Mouse (Mus musculus): ENCODE measurements around the gene Gamt.

Gene Gamt

GRCm38 (mm10) chr10:80260642-80261584 lies at the start of gene Gamt, which contains the start of gene Dazap1:
Gene Gamt (minus strand): TSS chr10:80261012.
Gene Dazap1 (plus strand): TSS chr10:80261486.
- peak; percentile 90 for DNase-seq (ENCODE audit: low spot score)

GRCm38 (mm10) chr10:80304862-80305261 lies 44.0 kb upstream of the Gamt start:
- no peak for DNase-seq (ENCODE audit: low spot score)

- DNase-seq (ENCODE audit: low spot score), result no peak
These were observed 43.6 kb upstream of the Gamt start for GRCm38 (mm10) chr10:80304458-80304857.

GRCm38 (mm10) chr10:80302471-80302881 lies 41.7 kb upstream of the Gamt start:
- DNase-seq (ENCODE audit: low spot score), result peak; percentile 67

- no peak for DNase-seq (ENCODE audit: low spot score)
These were observed 41.2 kb upstream of the Gamt start for GRCm38 (mm10) chr10:80302082-80302355.

GRCm38 (mm10) chr10:80301256-80302081 lies 40.7 kb upstream of the Gamt start:
- no peak for DNase-seq (ENCODE audit: low spot score)

- DNase-seq (ENCODE audit: low spot score), result no peak
These were observed 39.9 kb upstream of the Gamt start for GRCm38 (mm10) chr10:80300672-80301181.

- no peak for DNase-seq (ENCODE audit: low spot score)
These were observed 39.0 kb upstream of the Gamt start for GRCm38 (mm10) chr10:80299824-80300223.

- no peak for DNase-seq (ENCODE audit: low spot score)
These were observed 38.5 kb upstream of the Gamt start for GRCm38 (mm10) chr10:80299301-80299700.

GRCm38 (mm10) chr10:80298571-80299281 lies 37.9 kb upstream of the Gamt start:
- DNase-seq (ENCODE audit: low spot score), result peak; percentile 80

- DNase-seq (ENCODE audit: low spot score), result no peak
These were observed 36.8 kb upstream of the Gamt start for GRCm38 (mm10) chr10:80297526-80298133.

GRCm38 (mm10) chr10:80296824-80297223 lies 36.0 kb upstream of the Gamt start:
- DNase-seq (ENCODE audit: low spot score), result no peak

GRCm38 (mm10) chr10:80295618-80296425 lies 35.0 kb upstream of the Gamt start, which contains the start of gene Apc2:
Gene Apc2 (plus strand): TSS chr10:80295977.
- peak; percentile 71 for DNase-seq (ENCODE audit: low spot score)

- DNase-seq (ENCODE audit: low spot score), result no peak
These were observed 34.0 kb upstream of the Gamt start for GRCm38 (mm10) chr10:80294788-80295303.

- DNase-seq (ENCODE audit: low spot score), result no peak
These were observed 33.5 kb upstream of the Gamt start for GRCm38 (mm10) chr10:80294311-80294710.

GRCm38 (mm10) chr10:80293325-80293724 lies 32.5 kb upstream of the Gamt start:
- DNase-seq (ENCODE audit: low spot score), result no peak

- DNase-seq (ENCODE audit: low spot score), result peak; percentile 84
These were observed 31.7 kb upstream of the Gamt start, which contains the start of gene Rps15 for GRCm38 (mm10) chr10:80292251-80293146. Gene Rps15 (plus strand): TSS chr10:80292453.

GRCm38 (mm10) chr10:80288657-80289056 lies 27.8 kb upstream of the Gamt start:
- no peak for DNase-seq (ENCODE audit: low spot score)

- no peak for DNase-seq (ENCODE audit: low spot score)
These were observed 27.3 kb upstream of the Gamt start for GRCm38 (mm10) chr10:80288097-80288496.
